Mouse (Mus musculus): Measurements from ENCODE around the gene Stx5a.
A peak's percentile ranks its signal among the peaks of the same experiment; 100 is the strongest.

The Stx5a gene

DNA sequence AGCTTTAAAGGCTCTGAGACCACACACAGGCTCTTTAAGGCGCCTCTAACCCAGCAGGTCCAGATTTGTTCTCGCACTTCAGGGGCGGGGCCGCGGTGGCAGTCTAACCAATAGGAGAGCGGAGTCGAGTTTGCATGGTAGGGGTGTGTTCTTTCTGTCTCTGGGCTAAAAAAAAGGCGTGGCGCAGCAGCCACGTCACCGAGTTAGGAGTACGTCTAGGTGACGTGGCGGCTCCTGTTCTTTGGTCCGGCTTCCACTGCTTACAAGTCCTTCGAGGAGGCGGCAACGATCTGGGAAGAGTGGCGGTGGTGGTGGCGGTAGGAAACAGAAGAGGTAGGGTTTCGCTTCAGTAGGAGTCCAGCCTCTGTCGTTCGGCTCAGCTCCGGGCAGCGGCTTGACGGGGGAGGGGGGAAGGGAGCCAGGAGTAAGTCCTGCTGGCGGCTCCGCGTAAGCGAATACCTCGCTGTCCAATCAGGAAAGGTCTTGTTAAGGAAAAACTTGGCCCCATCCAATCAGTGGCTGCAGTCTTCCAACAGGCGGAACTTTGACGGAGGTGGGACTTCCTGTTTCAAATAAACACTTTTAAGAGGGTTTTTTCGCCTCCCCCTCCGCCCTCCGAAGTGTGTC lies at the start of gene Stx5a:
Stx5a (plus strand) TSS at position 171 of the 627 bp plus-strand sequence.
- DNase-seq (ENCODE audit: low spot score) = peak; percentile 98

DNA sequence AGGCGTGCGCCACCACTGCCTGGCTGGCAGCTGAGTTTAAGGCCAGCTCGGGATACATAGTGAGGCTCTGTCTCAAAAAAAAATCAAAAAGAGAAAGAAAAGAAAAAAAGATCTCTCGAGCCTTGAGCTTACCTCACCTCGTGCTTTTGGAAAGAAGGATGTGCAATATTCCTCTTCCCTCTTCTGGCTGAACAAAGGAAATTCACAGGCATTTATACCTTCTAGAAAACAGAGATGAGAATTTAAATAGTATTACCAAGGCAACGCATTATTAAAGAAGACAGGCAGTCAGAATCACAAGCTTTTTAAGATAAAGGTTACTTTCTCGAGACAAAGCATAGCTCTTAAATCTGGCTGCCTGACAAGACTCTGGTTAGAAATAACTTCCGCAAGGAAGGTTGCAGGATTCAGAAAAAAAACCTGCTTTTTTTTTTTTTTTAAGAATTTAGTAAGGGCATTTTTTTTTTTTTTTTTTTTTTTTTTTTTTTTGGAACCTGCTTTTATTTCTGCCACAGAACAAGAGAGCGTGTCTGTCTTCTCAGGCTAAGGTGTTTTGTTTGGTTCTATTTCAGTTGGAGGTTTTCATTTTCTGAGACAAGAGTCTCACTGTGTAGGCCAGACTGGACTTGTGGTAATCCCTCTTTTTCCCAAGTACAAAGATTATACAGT lies 49.2 kb upstream of the Stx5a start:
- DNase-seq (ENCODE audit: low spot score) = no peak

DNA sequence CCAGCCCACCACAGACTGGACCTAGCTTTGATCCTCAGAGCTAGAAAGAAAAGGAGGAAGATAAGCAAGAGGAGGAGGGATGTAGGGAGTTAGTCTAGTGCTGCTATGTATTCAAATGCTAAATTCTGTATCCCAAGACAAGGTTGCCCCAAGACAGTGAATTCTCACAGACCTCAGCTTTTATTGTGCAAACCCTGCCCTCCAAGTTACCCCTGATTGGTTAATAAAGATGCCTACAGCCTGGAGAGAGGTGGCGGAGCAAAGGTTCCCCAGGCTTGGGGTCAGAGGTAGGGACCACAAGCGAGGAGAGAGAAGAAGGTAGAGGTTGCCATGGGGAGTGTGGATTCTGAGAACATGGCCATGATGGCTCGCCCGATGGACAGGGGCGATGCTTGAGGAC lies 48.5 kb upstream of the Stx5a start:
- DNase-seq (ENCODE audit: low spot score) = no peak

GRCm38 (mm10) chr19:8695330-8695729 lies 45.9 kb upstream of the Stx5a start:
- peak; percentile 28 for DNase-seq (ENCODE audit: low spot score)

DNA sequence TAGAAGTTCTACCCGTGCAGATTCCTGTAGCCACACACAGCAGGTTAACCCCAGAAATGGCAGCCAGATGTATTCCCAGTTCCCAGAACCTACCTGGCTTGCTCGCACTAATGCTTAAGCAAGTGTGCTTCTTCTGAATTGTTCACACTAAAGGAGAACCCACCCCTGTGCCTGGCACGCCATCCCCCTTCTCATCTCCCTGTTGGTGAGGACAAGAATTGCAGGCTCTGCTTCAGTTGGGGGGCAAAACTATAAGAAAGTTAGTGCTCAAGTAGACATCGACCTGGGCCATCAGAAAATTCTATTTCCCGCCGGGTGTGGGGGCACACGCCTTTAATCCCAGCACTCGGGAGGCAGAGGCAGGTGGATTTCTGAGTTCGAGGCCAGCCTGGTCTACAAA lies 41.6 kb upstream of the Stx5a start:
- DNase-seq (ENCODE audit: low spot score) = no peak

DNA sequence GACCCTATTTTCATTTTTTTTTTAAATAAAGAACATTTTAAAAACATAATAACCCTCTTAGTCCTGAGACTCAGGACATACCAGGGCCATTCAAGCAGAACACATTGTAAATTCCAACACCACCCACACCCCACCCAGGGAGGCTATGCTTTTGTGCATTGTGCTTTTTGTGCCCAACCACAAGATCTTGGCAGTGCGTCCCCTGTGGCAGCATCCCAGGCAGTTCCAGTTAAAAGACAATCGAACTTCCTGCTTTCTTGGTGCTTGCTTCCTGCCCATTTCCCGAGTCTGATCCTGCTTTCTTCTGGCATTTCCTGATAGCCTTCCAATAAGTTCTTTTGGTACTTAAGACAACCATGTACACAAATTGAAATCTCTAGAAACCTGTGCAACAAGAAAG lies 38.8 kb upstream of the Stx5a start:
- no peak for DNase-seq (ENCODE audit: low spot score)

DNA sequence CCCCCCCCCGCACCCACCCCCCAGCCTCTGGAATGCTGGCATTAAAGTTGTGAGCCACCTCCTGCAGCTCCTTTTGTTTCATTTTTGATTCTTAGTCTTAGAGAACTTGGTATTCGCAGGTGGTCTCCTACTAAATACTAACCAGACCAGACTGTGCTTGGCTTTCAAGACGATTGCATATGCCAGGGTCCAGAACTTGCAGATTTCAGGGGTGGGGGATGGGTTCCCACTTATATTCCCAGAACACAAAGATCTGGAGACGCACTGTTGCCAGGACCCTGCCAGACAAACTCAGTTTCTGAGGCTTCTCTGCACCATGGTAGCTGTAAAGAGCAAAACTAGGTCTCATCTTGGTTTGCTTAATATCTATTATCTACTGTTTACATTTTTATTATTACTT lies 37.6 kb upstream of the Stx5a start:
- DNase-seq (ENCODE audit: low spot score) = no peak

- no peak for DNase-seq (ENCODE audit: low spot score)
These were observed 36.0 kb upstream of the Stx5a start for GRCm38 (mm10) chr19:8705026-8705708.

GRCm38 (mm10) chr19:8706132-8706667 lies 35.0 kb upstream of the Stx5a start:
- DNase-seq (ENCODE audit: low spot score) = no peak

GRCm38 (mm10) chr19:8706930-8707329 lies 34.3 kb upstream of the Stx5a start:
- no peak for DNase-seq (ENCODE audit: low spot score)

DNA sequence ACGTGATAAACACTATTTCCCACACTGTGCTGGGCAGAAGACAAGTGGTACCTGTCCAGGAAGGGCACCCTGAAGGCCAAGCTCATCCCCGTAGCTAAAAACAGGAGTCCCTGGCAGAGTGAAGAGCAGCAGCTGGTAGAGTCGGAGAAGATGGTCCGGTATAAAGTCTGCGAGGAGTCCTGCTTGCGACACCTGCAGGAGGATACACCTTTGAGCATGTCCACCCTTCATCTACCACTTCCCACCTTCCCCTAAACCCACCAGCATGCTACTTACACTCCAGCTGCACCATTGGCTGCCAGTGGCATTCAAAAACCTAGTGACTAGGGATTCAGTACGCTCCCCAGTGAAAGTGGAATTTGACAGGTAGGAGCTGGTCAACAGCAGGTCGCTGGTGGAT lies 32.3 kb upstream of the Stx5a start:
- no peak for DNase-seq (ENCODE audit: low spot score)

DNA sequence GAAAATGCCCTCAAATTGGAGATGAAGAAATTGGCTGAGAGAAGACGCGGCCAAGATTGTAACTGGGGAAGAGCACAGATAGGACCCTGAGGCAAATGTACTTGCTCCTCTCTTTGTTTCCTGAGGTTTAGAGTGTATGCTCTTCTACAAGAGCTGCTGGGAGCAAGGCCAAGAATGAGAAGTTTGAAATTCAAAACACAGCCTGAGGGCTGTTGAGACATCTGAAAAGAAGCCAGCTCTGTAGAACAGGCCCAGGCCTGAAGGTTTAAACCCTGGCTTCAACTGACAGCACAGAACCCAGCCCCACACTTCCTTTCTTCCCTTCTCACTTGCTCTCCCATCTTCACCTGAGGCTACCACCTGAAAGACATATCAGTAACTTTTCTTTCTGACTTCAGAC lies 31.2 kb upstream of the Stx5a start:
- DNase-seq (ENCODE audit: low spot score) = no peak

DNA sequence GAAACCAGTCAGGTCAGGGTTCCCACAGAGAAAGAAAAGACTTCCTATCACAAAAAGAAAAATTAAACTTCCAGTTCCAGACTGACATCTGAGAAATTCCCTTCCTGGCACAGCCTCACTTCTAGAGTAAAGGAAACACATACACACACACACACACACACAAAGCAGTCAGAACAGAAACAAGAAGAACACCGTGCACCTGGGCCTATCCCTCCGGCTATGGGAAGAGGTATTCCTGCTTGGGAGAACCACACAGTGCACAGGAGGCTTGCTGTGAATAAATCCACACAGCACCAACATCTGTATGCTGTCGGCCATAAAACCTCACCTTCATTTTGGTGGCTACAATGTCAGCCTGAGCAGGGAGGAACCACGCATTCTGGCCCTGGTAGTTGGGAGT lies 29.7 kb upstream of the Stx5a start:
- DNase-seq (ENCODE audit: low spot score) = no peak

- DNase-seq (ENCODE audit: low spot score) = no peak
These were observed 29.0 kb upstream of the Stx5a start for GRCm38 (mm10) chr19:8711949-8712869.

DNA sequence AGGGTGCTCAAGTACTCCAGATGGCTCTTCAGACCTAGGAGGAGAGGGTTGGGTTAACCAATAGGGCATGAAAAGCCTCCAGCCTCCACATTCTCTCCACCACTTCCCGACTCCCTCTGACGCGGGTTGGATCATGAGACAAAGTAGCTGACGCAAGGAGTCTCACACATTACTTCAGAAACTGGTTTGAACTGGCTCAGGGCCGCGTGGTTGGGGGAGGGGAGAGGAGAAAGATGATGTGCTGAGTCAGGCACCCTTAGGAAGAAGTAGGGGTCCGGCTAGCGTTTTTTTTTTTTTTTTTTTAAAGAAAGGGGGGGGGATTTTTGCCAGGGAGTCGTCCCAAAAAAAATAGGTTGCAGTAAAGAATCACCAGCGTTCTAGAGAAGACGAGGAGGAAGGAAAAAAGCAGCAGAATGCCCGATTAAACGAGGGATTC lies 28.3 kb upstream of the Stx5a start:
- DNase-seq (ENCODE audit: low spot score) = peak; percentile 83

DNA sequence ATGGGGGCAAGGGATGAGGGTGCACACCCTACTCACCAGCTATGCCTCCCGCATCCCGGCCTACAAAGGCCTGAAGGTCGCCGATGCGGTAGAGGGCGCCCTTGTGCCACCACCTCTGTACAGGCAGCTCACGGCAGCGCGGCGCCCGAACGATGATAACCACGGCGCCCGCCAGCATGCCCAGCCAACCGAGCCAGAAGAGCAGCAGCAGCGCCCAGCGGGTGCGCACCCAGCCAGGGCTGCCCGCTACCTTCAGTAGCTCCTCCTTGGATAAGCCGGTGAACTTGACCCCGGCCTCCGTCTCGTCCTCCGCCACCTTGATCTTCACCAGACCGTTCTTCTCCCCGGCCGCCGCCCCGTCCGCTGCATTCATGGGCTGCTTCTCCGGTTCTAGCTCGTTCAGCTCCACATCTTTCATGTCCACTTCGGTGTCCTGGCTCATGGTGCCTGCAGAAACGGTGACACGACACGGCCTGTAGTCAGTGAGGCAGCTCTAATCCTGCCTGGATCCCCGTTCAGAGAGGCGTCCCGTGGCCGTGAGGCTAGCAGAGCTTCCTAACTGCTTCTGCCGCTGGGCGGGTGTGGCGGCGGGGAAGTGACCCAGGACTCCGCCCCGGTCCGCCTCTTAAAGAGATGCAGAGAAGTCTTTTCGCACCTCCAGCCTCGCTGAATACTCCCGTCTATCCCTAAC lies 27.8 kb upstream of the Stx5a start:
- peak; percentile 93 for DNase-seq (ENCODE audit: low spot score)

GRCm38 (mm10) chr19:8713997-8714652 lies 27.1 kb upstream of the Stx5a start:
- no peak for DNase-seq (ENCODE audit: low spot score)

GRCm38 (mm10) chr19:8714653-8715481 lies 26.3 kb upstream of the Stx5a start:
- DNase-seq (ENCODE audit: low spot score) = no peak

- no peak for DNase-seq (ENCODE audit: low spot score)
These were observed 25.1 kb upstream of the Stx5a start for GRCm38 (mm10) chr19:8715868-8716766.
